Mouse (Mus musculus) embryo, embryonic 10.5 days (tissue): ENCODE measurements around the gene Tmem129.
A peak's percentile ranks its signal among the peaks of the same experiment; 100 is the strongest.

Experiments used
- DNase-seq: peaks from one replicate; pipeline ENCODE4 v3.0.0-alpha.2; 2015; ENCODE audit warnings: low spot score

Gene Tmem129

GRCm38 (mm10) chr5:33657787-33658663 lies at the start of gene Tmem129, which contains the start of gene Tacc3:
Gene Tmem129, minus strand, starts transcription at chr5:33658416.
Gene Tacc3, plus strand, starts transcription at chr5:33658128.
- peak; percentile 99 for DNase-seq

DNA sequence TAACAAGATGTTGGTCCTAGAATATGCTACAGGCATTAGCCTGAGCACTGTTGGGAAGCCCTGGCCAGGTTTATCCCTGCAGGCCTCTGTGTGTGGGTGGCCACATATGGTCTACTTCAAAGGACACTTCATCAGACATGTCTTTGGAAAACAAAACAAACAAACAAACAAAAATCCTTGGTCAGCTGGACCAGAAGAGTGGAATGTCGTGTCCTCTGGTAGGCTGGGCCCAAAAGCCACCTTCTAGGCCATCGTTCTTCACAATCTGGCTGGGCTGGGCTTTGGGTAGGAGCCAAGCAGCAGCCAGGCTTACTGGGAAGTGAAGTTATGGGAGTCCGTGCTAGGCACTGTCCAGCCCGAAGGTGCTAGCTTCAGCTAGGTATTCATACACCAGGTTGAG lies 48.9 kb upstream of the Tmem129 start:
- no peak for DNase-seq

GRCm38 (mm10) chr5:33706350-33706629 lies 48.1 kb upstream of the Tmem129 start:
- no peak for DNase-seq

GRCm38 (mm10) chr5:33705612-33706349 lies 47.6 kb upstream of the Tmem129 start:
- DNase-seq, result no peak

DNA sequence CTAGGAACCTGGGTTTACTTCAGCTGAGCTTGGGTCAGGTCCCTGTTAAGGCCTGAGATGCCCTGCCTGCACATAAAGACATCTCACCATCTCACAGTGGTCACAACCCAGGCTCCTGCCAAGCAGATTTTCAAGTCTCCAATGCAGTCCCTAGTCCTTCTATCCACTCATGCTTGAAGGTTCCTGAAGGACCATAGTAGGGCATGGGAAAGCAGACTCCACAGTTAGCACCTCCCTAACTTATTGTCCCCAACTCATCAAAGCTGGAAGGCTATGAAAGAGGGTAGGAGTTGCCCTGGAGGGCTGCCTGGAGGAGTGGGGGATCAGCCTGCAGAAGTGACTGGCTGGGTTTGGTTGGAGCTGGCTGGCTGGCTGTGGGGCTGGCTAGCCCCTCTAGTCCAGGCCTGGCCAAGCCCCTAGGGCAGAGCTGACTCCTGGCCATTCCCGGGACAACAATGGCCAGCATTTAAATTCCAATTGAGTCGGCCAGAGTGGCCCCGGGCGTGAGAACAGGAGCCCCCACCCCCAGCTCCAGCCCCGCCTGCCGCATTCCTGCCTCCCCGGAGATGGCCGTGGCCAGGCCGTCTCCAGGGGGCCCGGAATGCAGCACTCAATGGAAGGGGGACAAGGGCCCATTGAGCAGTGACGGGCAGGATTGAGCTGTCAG lies 46.9 kb upstream of the Tmem129 start:
- DNase-seq, result peak; percentile 85

GRCm38 (mm10) chr5:33703999-33704398 lies 45.8 kb upstream of the Tmem129 start:
- DNase-seq, result no peak

DNA sequence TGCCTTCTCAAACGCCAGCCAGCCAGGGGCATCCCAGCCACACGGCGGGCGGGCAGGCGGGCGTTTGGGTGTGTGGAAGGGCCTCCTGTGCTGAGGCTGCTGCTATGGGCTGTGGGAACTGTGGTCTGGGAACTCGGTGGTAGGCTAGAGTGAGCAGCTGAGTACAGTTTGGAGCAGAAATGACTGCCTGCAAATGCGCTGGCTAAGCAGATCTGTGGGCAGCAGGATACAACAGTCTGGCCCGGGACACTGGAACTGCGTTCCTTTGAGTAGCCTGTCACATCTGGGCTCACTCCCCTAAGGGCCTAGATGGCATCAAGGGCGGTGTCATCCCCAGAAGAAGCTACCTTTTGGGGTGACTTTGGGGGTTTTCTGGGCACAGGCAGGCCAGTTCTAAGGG lies 43.6 kb upstream of the Tmem129 start:
- no peak for DNase-seq

- no peak for DNase-seq
These were observed 41.8 kb upstream of the Tmem129 start for GRCm38 (mm10) chr5:33700010-33700409.

DNA sequence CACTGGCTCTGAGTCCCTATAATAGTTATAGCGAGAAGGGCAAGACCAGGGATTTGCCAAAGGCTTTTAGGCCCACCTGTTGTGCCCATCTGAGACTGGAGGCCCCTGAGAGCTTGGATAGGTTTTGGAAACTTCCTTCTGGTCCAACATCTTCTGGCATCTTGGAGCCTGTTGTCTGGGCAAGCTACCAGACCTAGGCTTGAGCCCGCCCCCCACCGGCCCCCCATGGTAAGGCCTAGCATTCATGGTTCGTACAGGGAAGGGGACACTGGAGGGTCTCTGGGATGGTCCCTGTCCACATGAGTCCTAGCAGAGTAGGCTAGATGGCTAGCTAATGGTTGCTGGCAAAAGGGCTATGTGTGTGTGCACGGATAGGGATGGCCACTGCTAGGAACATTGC lies 40.5 kb upstream of the Tmem129 start:
- DNase-seq, result no peak

DNA sequence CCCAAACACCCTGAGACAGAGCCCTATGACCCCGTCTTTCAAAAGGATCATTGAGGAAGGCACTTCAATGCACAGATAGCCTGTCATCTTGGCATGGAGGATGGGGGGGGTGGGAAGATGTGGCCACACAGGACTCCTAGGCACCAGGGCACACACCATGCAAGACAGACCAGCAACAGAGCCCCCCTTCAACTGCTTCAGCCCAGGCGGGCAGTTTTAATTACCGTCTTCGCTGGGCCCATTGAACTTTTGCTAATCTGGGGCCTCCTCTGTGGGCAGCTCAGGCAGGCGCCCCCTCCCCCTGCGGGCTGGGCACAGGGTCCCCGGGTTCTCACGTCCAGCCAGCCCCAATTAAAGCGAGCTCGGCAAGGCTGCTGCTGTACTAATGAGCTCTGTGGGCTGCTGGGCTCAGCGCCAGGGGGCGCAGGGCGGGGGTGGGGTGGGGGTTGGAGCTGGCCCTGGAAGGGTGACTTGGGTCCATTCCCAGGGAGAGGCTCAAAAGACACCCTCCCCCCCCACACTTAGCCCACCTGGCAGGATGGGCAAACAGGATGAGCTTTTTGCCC lies 39.8 kb upstream of the Tmem129 start:
- no peak for DNase-seq

DNA sequence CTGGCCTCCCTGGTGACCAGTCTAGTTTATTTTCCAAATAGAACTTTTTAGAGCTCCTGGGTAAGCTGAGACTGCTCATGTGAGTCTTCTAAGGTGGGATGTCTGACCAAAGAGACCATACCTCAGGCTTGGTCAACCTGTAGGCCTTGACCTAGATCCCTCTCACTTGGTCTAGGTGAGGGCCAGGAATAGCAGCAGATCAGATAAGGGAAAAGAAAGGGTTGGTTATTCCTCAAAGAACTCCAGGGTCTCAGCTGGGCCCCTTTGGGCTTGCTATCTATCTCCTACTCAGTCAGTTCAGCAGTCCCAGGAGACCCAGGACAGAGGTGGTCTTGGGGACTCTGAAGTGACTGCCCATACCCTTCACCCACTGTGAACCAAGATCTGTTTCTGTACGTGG lies 39.3 kb upstream of the Tmem129 start:
- no peak for DNase-seq

DNA sequence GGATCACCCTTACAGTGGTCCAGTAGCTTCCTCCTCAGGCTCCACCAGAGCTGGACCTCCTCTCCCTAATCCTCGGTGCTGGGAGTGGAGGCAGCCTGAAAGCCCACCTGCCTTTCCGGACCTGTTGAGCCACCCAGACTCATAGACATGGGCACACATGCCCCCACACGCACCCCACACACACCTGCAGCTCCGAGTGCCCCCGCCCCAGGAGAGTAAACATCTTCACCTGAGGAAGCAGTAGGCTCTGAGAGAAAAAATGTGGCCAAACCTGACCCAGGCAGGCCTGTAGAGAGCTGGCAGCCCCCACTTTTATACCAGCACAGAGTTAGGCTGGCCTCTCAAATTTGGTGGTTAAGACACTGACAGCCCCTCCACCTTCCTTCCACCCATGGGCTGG lies 38.2 kb upstream of the Tmem129 start:
- DNase-seq, result no peak

DNA sequence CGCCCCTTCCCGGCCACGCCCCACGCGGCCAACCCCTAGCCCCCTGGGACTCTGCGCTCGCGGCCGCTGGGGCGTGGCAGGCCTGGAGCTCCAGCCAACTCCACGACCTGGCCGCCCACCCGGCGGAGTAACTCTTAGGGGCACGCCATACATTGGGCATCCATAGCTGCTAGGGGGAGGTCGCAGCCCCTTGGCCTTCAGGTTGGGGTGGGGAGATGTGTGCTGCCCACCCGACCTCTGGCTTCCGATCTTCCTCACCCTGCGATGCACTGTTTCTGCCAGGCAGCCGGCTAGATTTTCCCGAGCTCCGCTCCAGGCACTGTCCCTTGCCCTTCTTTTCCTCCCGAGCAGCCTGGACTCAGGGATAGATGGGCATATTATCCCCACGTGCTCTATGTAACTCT lies 37.5 kb upstream of the Tmem129 start:
- peak; percentile 79 for DNase-seq

DNA sequence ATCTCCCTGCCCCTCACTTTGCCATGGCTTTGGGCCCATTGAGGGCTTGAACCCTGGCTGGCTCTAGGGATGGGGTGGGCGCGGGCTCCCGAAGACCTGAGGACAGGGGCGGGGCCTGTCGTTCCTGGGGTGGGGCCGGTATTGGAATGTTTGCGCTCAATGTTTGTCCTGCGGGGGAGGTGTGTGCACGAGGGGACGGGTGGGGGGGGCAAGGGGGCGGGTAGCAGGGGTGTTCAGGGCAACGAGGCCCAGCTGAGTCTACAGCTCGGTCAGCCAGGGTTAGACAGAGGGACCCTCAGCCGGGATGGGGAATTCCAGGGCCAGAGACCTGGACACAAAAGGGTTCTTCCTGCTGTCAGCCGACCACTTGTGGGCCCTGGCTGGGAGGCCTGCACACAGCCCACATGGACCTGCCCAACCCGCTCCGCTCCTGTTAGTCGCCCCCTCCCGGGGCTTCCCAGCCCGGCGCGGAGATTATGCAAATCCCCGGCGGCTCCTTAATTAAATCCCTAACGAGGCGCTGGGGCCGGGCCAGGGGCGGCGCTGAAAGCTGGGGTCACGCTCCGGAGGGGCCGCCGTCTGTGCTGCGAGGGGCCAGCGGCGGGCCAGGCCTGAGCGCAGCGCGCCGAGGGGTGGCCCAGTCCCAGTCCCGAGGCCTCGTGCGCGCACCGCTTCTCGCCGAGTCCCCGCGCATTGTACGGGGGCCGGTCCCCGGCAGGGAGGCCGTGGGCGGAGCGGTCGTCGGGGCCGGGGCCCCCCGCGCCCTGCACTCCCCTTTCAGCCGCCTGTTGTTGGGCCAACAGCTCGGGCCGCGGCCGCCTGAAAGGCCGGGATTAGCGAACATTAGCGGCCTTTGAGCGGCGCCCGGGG lies 36.9 kb upstream of the Tmem129 start:
- DNase-seq, result peak; percentile 82

DNA sequence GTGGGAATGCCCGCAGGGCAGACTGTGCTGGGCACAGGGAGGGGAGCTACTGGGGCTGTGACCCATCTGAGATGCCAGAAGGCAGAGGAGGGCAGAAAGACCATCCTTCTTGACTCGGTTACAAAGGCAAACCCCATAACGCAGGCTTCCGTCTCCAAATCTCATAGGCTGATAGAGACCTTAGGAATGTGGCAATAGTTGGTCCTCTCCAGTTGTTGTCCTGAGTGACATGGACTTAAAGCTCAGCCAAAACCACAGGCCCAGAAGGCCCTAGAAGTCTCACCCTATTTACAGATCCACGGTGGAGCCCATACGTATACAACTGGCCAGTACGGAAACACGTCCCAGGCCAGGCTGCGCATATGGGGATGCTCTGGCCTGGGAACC lies 36.2 kb upstream of the Tmem129 start:
- no peak for DNase-seq

DNA sequence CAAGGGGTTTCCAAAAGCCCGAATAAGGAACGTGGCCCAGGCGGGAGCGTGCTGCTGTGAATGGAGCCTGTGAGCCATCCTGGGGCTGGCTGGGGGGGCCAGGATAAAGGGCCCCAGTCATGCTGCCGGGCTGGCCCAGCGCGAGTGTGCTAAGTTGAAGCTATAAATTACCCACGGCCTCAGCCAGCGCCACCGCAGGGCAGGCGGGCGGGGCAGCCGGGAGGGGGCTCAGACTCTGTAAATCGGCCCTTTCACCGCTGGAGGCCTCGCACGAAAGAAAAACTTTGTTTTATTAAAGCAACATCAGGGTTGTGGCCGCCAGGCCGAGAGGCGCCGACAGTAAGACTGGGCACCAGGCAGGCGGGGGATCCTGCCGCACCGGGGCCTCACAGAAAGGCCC lies 34.2 kb upstream of the Tmem129 start:
- DNase-seq, result peak; percentile 78

DNA sequence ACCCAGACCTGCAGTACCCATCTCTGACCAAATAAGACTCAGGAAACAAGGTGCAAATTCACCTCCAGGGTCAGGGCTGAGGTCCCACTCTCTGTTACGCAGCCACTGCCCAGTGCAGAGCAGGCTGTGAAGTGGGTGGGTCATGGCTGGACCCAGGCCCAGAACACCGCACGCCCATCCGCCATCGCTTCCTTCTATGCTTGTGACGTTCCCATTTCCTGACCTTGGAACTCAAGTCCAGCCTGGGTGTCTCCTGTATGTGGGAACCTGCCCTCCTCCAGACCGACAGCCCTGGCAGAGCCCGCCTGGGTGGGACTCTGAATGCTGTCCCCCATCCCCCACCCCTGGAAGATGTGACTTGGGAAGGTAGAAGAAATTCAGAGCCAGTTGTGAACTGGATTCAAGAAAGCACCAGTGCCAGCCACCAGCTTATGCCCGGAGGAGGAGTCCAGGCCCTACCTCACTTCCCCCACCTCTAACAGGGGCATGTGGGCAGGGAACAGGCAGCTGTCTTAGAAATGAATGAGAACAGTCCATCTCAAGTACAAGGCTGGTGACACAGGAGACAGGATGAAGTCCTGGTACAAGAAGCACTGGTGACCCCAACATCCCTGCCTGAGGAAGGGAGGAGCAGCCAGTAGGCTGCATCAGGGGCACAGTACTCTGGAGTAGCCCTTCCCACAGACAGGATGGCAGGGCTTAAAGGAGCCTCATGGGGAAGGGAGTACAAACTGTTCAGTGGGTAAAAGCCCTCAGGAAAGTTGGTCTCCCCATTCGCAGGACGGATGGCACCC lies 31.8 kb upstream of the Tmem129 start:
- no peak for DNase-seq

DNA sequence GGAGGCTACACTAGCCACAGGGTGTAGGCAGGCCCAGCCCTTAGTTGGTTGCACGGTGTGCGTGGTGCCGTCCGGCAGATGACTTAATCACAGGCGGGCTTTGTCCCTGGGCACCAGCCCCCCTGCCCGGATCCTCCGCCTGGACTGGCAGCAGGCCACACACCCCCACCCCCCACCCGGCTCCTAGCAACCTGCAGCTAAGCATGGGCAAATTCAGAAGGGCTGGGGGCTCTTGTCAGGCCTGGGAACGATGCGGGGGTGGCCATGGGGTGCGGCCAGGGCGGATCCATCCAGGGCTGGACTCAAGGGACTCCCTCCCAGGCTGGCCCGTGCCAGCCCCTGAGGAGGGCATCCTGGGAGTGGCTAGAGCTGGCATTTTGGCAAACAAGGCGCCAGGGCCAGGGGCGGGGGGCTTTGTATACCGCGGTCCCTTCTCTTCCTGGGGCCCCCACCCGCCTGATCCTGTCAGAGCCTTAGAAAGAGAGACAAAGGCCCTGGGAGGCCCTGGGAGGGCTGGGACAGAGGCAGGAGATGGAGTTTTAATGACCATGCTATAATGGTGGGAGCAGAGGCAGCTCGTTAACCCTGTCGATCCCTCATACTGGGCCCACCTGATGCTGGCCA lies 31.1 kb upstream of the Tmem129 start:
- peak; percentile 51 for DNase-seq

- no peak for DNase-seq
These were observed 30.3 kb upstream of the Tmem129 start for GRCm38 (mm10) chr5:33688278-33689220.
